Mouse (Mus musculus) adrenal gland, adult 8-10 months (tissue): ENCODE results near the gene Rsg1. TPM values are rescaled to one million over a fixed set of nuclear protein-coding genes. Genes with fewer than 3 reads are reported as not detected.

Experiments
- DNase-seq: peaks from one replicate; pipeline ENCODE4 v3.0.0; 2022
- total RNA-seq, 4 experiments: library from RNA; stranded (reverse); gene quantifications; 2 replicates each; pipeline ENCODE4 v1.2.4; 2022

Rsg1 gene
- total RNA-seq, 4 experiments from 2014 or later = 1.6 to 2.6 (median 2.2) TPM

GRCm38 (mm10) chr4:141248614-141248978, 34.8 kb downstream of the Rsg1 start:
- DNase-seq = no peak

GRCm38 (mm10) chr4:141249383-141249782, 35.6 kb downstream of the Rsg1 start:
- no peak for DNase-seq

- DNase-seq = no peak
These were observed 37.3 kb downstream of the Rsg1 start for GRCm38 (mm10) chr4:141251071-141251470.

GRCm38 (mm10) chr4:141252641-141253040, 38.9 kb downstream of the Rsg1 start:
- no peak for DNase-seq

DNA sequence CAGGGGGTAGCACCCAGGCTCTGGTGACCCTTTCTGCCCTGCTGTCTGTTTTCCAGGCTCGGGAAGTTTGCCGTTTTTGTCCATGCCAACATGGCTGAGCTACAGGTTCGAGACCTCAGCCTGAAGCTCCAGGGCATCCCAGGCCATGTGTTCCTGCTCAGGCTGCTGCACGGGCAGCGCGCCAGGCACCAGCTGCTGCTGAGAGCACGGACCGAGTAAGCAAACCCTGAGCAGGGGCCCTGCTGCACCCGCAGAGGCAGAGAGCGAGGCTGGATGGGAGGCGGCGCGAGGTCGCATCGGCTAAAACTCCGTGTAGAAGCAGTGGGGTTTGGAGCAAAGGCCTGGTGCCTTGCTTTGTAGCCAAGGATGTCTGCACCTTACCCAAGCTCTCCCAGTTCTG, 40.5 kb downstream of the Rsg1 start:
- DNase-seq = no peak

DNA sequence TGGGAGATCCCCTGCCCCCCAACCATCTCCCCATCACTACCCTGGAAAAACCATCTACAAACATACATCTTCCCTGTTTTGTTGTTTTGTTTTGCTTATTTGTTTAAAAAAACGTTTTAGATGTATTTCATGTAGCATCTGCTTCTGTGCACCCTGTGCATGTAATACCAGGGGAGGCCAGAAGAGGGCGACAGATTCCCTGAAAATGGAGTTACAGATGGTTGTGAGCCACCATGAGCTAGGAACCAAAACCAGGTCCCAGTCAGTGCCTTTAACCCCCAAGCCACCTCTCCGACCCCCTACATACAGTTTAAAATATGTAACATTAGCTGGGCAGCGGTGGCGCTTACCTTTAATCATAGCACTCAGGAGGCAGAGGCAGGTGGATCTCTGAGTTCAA, 43.7 kb downstream of the Rsg1 start:
- no peak for DNase-seq

DNA sequence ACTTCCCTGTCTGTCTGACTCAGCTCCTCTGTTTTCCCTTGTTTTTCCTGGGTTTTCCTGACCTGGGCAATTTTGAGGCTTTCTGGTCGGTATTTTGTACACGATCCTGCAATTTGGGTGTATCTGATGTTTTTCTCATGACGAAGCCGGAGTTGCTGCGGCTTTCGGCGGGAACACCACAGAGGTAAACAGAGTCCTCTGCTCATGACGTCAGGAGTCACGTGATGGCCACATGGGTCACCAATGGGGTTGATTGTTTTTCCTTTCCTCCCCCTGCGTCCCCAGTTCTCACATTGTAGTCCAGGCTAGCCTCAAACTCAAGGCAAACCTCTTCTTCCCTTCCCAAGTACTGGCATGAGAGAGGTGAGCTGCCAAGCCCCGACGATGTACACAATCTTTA, 45.7 kb downstream of the Rsg1 start:
- no peak for DNase-seq

DNA sequence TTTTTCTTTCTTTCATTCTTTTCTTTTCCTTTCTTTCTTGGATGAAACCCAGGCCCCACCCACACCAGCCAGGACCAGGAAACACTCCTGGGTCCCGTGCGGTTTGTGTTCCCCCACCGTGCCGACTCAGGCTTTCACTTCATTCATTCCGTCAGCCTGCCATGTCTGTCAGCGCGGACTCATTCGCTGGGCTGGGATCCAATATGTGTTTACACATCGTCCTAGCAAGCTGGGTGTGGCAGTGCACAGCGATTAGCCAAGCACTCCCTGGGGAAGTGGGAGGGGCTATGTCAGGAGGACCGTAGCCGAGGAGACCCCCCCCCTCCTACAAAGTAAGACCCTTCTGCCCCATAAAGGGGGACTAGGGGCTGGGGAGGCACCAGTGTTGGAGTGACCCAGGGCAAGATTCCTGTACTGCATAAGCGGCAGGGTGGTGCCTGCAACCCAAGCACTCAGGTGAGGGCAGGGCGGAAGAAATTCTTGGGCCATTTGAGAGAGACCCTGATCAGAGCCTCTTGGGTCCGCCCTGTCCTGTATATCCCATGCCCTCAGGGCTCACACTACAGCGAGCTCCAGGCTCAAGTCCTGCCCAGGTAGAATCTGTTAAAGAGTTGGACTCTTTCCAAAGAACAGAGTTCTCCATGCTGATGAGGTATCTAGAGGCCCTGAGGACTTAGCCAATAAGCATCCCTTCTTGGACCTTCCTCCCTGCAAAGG, 46.4 kb downstream of the Rsg1 start:
- DNase-seq = no peak

DNA sequence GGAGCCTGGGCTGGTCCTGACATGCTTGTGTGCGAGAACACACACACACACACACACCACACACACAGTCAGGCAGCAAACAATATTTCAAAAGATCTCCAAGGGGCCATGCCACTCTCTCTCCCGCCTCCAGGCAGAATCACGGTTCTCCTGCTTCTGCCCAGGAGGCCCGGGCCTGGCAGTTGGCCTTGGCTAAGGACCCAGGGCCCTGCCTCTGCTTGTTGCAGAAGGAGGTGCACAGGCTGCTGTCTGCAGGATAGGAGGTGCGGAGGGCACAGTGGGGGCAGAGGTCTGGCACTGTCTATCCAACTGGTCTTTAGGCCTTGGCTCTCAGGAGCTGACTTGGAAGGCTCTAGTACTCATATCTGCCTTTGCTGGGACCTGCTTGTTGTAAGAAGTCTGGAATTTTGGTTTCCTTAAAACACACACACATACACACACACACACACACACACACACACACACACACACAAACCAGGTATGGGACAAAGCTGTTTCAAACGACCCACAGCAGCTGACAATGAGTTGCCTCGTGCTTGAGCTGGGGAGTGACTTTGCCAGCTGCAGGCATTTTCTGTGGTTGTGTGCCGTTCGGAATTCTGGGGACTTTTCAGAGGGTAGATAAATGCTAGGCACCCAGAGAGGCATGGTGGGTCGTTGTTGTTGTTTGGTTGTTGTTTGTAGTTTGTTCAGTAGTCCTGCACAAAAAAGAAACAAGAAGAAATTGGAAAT, 49.3 kb downstream of the Rsg1 start:
- DNase-seq = no peak

- DNase-seq = no peak
These were observed 52.4 kb downstream of the Rsg1 start for GRCm38 (mm10) chr4:141265979-141266637.

- DNase-seq = no peak
These were observed 53.5 kb downstream of the Rsg1 start for GRCm38 (mm10) chr4:141267250-141267649.

DNA sequence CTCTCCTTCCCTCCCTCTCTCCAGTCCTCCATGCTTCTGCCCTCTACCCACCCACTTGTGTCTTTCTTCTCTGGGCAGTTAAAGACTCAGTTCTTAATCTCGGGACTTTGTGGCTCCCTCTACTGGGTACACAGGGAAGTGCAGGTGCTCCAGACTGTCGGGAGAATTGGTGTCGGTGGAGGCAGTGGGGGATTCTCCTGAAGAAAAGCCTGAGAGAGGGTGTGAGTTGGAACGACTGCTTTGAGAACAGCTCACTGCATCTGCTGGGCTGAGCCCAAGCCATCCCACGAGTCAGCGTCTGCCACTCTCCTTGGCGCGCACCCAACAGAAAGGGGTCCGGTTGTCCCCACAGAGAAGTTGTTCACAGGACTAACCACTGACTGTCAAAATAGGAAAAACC, 54.1 kb downstream of the Rsg1 start:
- DNase-seq = no peak

DNA sequence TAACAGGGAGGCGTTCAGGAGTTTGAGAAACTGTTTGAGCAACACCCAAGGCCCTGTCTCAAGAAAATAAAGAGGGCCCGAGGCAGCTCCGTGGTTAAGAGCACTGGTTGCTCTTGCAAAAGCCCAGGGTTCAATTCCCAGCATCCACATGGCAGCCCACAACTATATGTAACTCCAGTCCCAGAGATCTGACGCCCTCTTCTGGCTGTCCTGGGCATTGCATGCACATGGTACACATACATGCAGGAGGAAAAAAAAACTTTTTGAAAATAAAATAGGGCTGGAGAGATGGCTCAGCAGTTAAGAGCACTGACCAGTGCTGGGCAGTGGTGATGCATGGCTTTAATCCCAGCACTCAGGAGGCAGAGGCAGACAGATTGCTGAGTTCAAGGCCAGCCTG, 54.6 kb downstream of the Rsg1 start:
- no peak for DNase-seq

DNA sequence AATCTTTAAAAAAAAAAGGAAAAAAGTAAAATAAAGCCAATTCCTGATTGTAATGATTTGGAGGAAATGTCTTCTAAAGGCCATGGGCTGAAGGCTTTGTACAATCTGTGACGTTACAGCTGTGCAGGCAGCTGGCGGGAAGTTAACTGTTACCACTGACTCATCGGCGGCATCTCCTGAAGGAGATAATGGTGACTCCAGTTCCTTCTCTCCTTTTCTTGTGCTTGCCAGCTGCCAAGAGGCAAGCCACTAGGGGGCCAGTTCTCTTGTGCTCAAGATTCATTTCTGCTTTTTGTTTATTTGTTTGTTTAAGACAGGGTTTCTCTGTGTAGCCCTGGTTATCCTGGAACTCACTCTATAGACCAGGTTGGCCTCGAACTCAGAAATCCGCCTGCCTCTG, 55.3 kb downstream of the Rsg1 start:
- DNase-seq = no peak

- no peak for DNase-seq
These were observed 56.6 kb downstream of the Rsg1 start for GRCm38 (mm10) chr4:141270201-141270940.

- no peak for DNase-seq
These were observed 57.5 kb downstream of the Rsg1 start for GRCm38 (mm10) chr4:141271228-141271627.

- peak; percentile 42 for DNase-seq
These were observed 58.0 kb downstream of the Rsg1 start for GRCm38 (mm10) chr4:141271721-141272120.

DNA sequence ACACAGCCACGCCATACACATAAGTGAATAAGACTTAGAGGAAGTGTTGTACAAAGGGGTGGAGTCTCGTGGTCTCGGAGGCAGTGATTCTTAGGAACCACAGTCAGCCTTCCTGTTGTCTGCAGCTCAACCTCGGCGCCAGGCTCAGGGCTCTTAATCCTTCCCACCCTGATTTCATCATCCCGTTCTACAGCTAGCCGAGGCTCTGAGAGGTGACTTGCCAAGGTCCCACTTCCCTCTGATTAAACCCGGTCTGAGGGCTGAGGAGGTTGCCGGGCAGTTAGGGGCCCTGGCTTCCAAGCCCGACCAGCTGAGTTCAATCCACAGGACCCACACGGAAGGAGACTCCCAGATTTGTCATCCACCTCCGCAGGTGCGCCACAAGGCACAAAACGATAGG, 59.1 kb downstream of the Rsg1 start:
- DNase-seq = no peak

GRCm38 (mm10) chr4:141273296-141273695, 59.5 kb downstream of the Rsg1 start:
- peak; percentile 68 for DNase-seq

GRCm38 (mm10) chr4:141274485-141275341, 61.0 kb downstream of the Rsg1 start:
- no peak for DNase-seq
